Mouse (Mus musculus) neutrophil, adult 83 days (primary cell): ENCODE results near the gene Slc26a3. TPM values are rescaled to one million over a fixed set of nuclear protein-coding genes. Genes with fewer than 3 reads are reported as not detected.

Experiments
- total RNA-seq, 2 experiments: library from RNA; stranded (reverse); gene quantifications; one replicate each; pipeline ENCODE4 v1.2.4; 2023

Slc26a3 gene
- under 1 TPM in 1 of 2 experiments, not detected in 1; 0.22 TPM for total RNA-seq

GRCm38 (mm10) chr12:31390571-31390970, at the start of gene Slc26a3:
Gene Slc26a3, plus strand, starts transcription at chr12:31390871.

GRCm38 (mm10) chr12:31350944-31351928, 39.4 kb upstream of the Slc26a3 start, which contains the start of gene Dld:
Gene Dld, minus strand, starts transcription at chr12:31351453.

GRCm38 (mm10) chr12:31499314-31500131, 108.9 kb downstream of the Slc26a3 start, which contains the start of gene Cbll1:
Gene Cbll1, minus strand, starts transcription at chr12:31499616.

Other genes starting within 250 kb of the Slc26a3 start
- gene Gm6993, start 150.1 kb upstream of the Slc26a3 start, total RNA-seq = not detected
- under 1 TPM; 0.07 to 0.33 TPM for gene Lamb1, start 125.6 kb upstream of the Slc26a3 start, total RNA-seq
- gene Dld, start 39.4 kb upstream of the Slc26a3 start, total RNA-seq = 10 to 100 TPM; 31.6 to 37.2 TPM
- gene Cbll1, start 108.7 kb downstream of the Slc26a3 start, total RNA-seq = 10 to 100 TPM; 14.5 to 14.7 TPM
- not detected for gene Slc26a4, start 169.1 kb downstream of the Slc26a3 start, total RNA-seq
- gene Bcap29, start 243.8 kb downstream of the Slc26a3 start, total RNA-seq = 10 to 100 TPM; 11.3 to 13.8 TPM